Mouse (Mus musculus): ENCODE measurements around the gene Rpusd4.

Gene Rpusd4

GRCm38 (mm10) chr9:35277855-35278365 is 10.2 kb downstream of the Rpusd4 start:
- no peak for TF ChIP-seq GATA4 (IDR thresholded peaks at IDR 0.05; ENCODE audit: insufficient replicate concordance, low read length)

- no peak for TF ChIP-seq GATA4 (IDR thresholded peaks at IDR 0.05; ENCODE audit: insufficient replicate concordance, low read length)
Measured at GRCm38 (mm10) chr9:35278451-35278850, 10.8 kb downstream of the Rpusd4 start.

GRCm38 (mm10) chr9:35282006-35282850 is 14.6 kb downstream of the Rpusd4 start:
- TF ChIP-seq GATA4 (IDR thresholded peaks at IDR 0.05; ENCODE audit: insufficient replicate concordance, low read length) = no peak

GRCm38 (mm10) chr9:35282851-35283200 is 15.2 kb downstream of the Rpusd4 start:
- TF ChIP-seq GATA4 (IDR thresholded peaks at IDR 0.05; ENCODE audit: insufficient replicate concordance, low read length) = no peak

- no peak for TF ChIP-seq GATA4 (IDR thresholded peaks at IDR 0.05; ENCODE audit: insufficient replicate concordance, low read length)
Measured at GRCm38 (mm10) chr9:35283415-35284069, 15.9 kb downstream of the Rpusd4 start.

GRCm38 (mm10) chr9:35284351-35284750 is 16.7 kb downstream of the Rpusd4 start:
- no peak for TF ChIP-seq GATA4 (IDR thresholded peaks at IDR 0.05; ENCODE audit: insufficient replicate concordance, low read length)

- TF ChIP-seq GATA4 (IDR thresholded peaks at IDR 0.05; ENCODE audit: insufficient replicate concordance, low read length) = no peak
Measured at GRCm38 (mm10) chr9:35286351-35286750, 18.7 kb downstream of the Rpusd4 start.

- TF ChIP-seq GATA4 (IDR thresholded peaks at IDR 0.05; ENCODE audit: insufficient replicate concordance, low read length) = no peak
Measured at GRCm38 (mm10) chr9:35289992-35290391, 22.3 kb downstream of the Rpusd4 start.

- TF ChIP-seq GATA4 (IDR thresholded peaks at IDR 0.05; ENCODE audit: insufficient replicate concordance, low read length) = no peak
Measured at GRCm38 (mm10) chr9:35290417-35290816, 22.8 kb downstream of the Rpusd4 start.

GRCm38 (mm10) chr9:35290916-35291315 is 23.3 kb downstream of the Rpusd4 start:
- no peak for TF ChIP-seq GATA4 (IDR thresholded peaks at IDR 0.05; ENCODE audit: insufficient replicate concordance, low read length)

- no peak for TF ChIP-seq GATA4 (IDR thresholded peaks at IDR 0.05; ENCODE audit: insufficient replicate concordance, low read length)
Measured at GRCm38 (mm10) chr9:35293465-35293864, 25.8 kb downstream of the Rpusd4 start.

- no peak for TF ChIP-seq GATA4 (IDR thresholded peaks at IDR 0.05; ENCODE audit: insufficient replicate concordance, low read length)
Measured at GRCm38 (mm10) chr9:35297791-35298190, 30.1 kb downstream of the Rpusd4 start.

GRCm38 (mm10) chr9:35302172-35302571 is 34.5 kb downstream of the Rpusd4 start:
- TF ChIP-seq GATA4 (IDR thresholded peaks at IDR 0.05; ENCODE audit: insufficient replicate concordance, low read length) = no peak

- TF ChIP-seq GATA4 (IDR thresholded peaks at IDR 0.05; ENCODE audit: insufficient replicate concordance, low read length) = no peak
Measured at GRCm38 (mm10) chr9:35307461-35307860, 39.8 kb downstream of the Rpusd4 start.

- TF ChIP-seq GATA4 (IDR thresholded peaks at IDR 0.05; ENCODE audit: insufficient replicate concordance, low read length) = no peak
Measured at GRCm38 (mm10) chr9:35310377-35310776, 42.7 kb downstream of the Rpusd4 start.

- TF ChIP-seq GATA4 (IDR thresholded peaks at IDR 0.05; ENCODE audit: insufficient replicate concordance, low read length) = no peak
Measured at GRCm38 (mm10) chr9:35312516-35312915, 44.9 kb downstream of the Rpusd4 start.
